Mouse (Mus musculus) lung, embryonic 16.5 days (tissue): ENCODE measurements around the gene Rd3l. TPM values are rescaled to one million over a fixed set of nuclear protein-coding genes. Genes with fewer than 3 reads are reported as not detected.

Experiments
- ATAC-seq: fragments of 200-750 bp; cut with Nextera tagmentation; 2 replicates; pipeline ENCODE4 v1.8.0; 2017; ENCODE audit warnings: low read depth, mild to moderate bottlenecking, moderate library complexity
- H3K27ac ChIP-seq: fragments of 300-500 bp; sonication (generic); 2 replicates; pipeline ENCODE4 v1.5.1; 2014; ENCODE audit warnings: mild to moderate bottlenecking, control low read depth, low read length
- H3K27me3 ChIP-seq: fragments of 300-500 bp; sonication (generic); 2 replicates; pipeline ENCODE4 v1.6.1; 2014; ENCODE audit warnings: low read depth, low read length, mixed read lengths; ENCODE audit not compliant: control insufficient read depth, insufficient read depth
- H3K36me3 ChIP-seq: fragments of 300-500 bp; sonication (generic); 2 replicates; pipeline ENCODE4 v1.6.1; 2014; ENCODE audit warnings: low read length; ENCODE audit not compliant: control insufficient read depth, insufficient read depth
- H3K4me1 ChIP-seq: fragments of 300-500 bp; sonication (generic); replicated peaks from 2 replicates; pipeline ENCODE4 v1.6.1; 2014; ENCODE audit warnings: low read length, mixed read lengths; ENCODE audit not compliant: control insufficient read depth, insufficient read depth
- H3K4me2 ChIP-seq: fragments of 300-500 bp; sonication (generic); 2 replicates; pipeline ENCODE4 v1.6.1; 2014; ENCODE audit warnings: low read depth, low read length, control low read depth
- H3K4me3 ChIP-seq: fragments of 300-500 bp; sonication (generic); 2 replicates; pipeline ENCODE4 v1.5.1; 2014; ENCODE audit warnings: mild to moderate bottlenecking, low read length, control low read depth
- H3K9ac ChIP-seq: fragments of 300-500 bp; sonication (generic); 2 replicates; pipeline ENCODE4 v1.6.1; 2014; ENCODE audit warnings: low read length, control low read depth
- H3K9me3 ChIP-seq: fragments of 300-500 bp; sonication (generic); 2 replicates; pipeline ENCODE4 v1.6.1; 2016; ENCODE audit warnings: low read length; ENCODE audit not compliant: control insufficient read depth
- WGBS: fragments of 180-500 bp; shearing (Covaris S2); extraction: QIAGEN DNeasy Blood & Tissue Kit; methylation state at CpG from one replicate; pipeline ENCODE4 v1.1.7; 2014; 5-methylcytosine and 5-hydroxymethylcytosine counted together
- polyA plus RNA-seq: library from polyadenylated mRNA; unstranded; fragments of >200 nt; fragmentation: Nextera tagmentation; extraction: Ambion mirVana; gene quantifications from 2 replicates; pipeline ENCODE4 v1.2.1, GENCODE M21; 2015

Rd3l gene
- polyA plus RNA-seq, 1 experiment from 2014 or later: not detected

DNA sequence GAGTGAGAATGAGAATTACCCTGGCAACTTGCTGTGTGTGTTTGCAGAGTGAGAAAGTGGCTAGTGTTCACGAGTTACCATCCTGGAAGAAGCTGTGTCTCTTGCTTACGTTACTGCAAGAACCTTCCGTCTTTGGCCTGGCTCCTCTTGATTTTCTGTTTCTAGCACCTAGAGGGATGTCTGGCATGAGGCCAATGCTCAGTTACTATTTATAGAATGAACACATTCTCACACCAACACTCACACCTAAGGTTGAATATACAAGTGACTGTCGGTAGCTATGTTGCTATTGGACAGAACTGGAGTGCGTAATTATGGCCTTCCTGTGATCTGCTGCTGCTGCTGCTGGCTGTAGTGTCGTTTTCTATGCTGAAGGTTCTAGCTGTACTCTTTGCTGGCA lies 4.0 kb downstream of the Rd3l start:
- Histone ChIP-seq H3K9me3 (no peaks in the 10 kb centered on the region), H3K36me3 (no peaks in the 10 kb centered on the region), H3K4me2 (no peak overlapping the region), H3K9ac (no peak overlapping the region), H3K27me3 (no peaks in the 10 kb centered on the region), H3K4me3 (no peak overlapping the region), H3K4me1 (peaks cover 4% of the 10 kb centered on the region), H3K27ac (no peak overlapping the region)
- 11% methylated on average over 6 of the region's 6 CpGs for WGBS
- peak; percentile 28; the same call in 1 of the 2 replicates for ATAC-seq

- H3K27ac ChIP-seq: no peak overlapping the region
- H3K4me1 ChIP-seq: peaks cover 4% of the 10 kb centered on the region
- no peaks in the 10 kb centered on the region for H3K36me3 ChIP-seq
- no peak overlapping the region for H3K4me2 ChIP-seq
- WGBS: 58% methylated on average over 6 of the region's 6 CpGs
- no peaks in the 10 kb centered on the region for H3K27me3 ChIP-seq
- no peak overlapping the region for H3K9ac ChIP-seq
- H3K4me3 ChIP-seq: no peak overlapping the region
- ATAC-seq: no peak
- H3K9me3 ChIP-seq: no peaks in the 10 kb centered on the region
These were observed 6.5 kb downstream of the Rd3l start for GRCm38 (mm10) chr12:111974578-111974977.

DNA sequence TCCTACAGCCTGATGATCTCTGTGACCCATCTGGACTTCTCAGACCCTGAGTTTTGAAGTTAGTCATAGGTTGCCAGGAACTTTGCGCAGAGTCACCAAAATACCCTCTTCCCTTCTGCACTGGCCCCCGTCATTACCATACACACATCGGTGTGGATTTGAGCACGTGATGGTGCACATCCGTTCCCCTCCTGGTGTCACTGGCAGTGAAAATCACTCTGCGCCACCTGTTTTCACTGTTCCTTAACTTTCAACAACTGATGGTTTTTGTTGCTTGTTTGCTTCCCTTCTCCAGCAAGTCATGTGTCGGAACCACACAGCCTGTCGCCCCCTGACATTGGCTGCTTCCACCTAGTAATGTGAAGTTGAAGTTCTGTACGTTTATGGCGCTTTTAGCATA lies 8.6 kb downstream of the Rd3l start:
- no peak for ATAC-seq
- H3K4me1 ChIP-seq: peaks cover 4% of the 10 kb centered on the region
- no peaks in the 10 kb centered on the region for H3K27me3 ChIP-seq
- no peak overlapping the region for H3K4me3 ChIP-seq
- no peak overlapping the region for H3K4me2 ChIP-seq
- H3K9ac ChIP-seq: no peak overlapping the region
- no peaks in the 10 kb centered on the region for H3K36me3 ChIP-seq
- 90% methylated on average over 10 of the region's 10 CpGs for WGBS
- no peak overlapping the region for H3K27ac ChIP-seq
- H3K9me3 ChIP-seq: no peaks in the 10 kb centered on the region

- Histone ChIP-seq H3K4me1 (no peaks in the 10 kb centered on the region), H3K9me3 (no peaks in the 10 kb centered on the region), H3K9ac (no peak within 1 kb of the TSS), H3K27ac (no peak within 1 kb of the TSS), H3K4me3 (no peak within 1 kb of the TSS), H3K4me2 (no peak within 1 kb of the TSS), H3K36me3 (no peaks in the 10 kb centered on the region), H3K27me3 (no peaks in the 10 kb centered on the region)
- 81% methylated on average over 18 of the region's 18 CpGs for WGBS
- no peak for ATAC-seq
These were observed 9.9 kb downstream of the Rd3l start, which contains the start of gene Tdrd9 for GRCm38 (mm10) chr12:111971231-111971686. Gene Tdrd9, plus strand, starts transcription at chr12:111971559.

- no peak overlapping the region for H3K4me3 ChIP-seq
- no peak for ATAC-seq
- no peaks in the 10 kb centered on the region for H3K36me3 ChIP-seq
- no peak overlapping the region for H3K4me2 ChIP-seq
- H3K4me1 ChIP-seq: peaks cover 7% of the 10 kb centered on the region
- H3K27ac ChIP-seq: no peak overlapping the region
- H3K27me3 ChIP-seq: no peaks in the 10 kb centered on the region
- no peaks in the 10 kb centered on the region for H3K9me3 ChIP-seq
- H3K9ac ChIP-seq: no peak overlapping the region
- 65% methylated on average over 4 of the region's 4 CpGs for WGBS
These were observed 11.0 kb downstream of the Rd3l start for GRCm38 (mm10) chr12:111970085-111970484.

- Histone ChIP-seq H3K9ac (peak within 1 kb of the TSS; percentile 91), H3K4me2 (peak within 1 kb of the TSS; percentile 80), H3K4me1 (peaks cover 7% of the 10 kb centered on the region), H3K9me3 (no peaks in the 10 kb centered on the region), H3K27me3 (no peaks in the 10 kb centered on the region), H3K4me3 (peak within 1 kb of the TSS; percentile 81), H3K27ac (peak within 1 kb of the TSS; percentile 33; the same call in 1 of the 2 replicates), H3K36me3 (peaks cover 11% of the 10 kb centered on the region; the same call in 1 of the 2 replicates)
- under 1% methylated on average over 37 of the region's 37 CpGs for WGBS
- peak; percentile 94 for ATAC-seq
These were observed 14.4 kb downstream of the Rd3l start, which contains the start of gene Atp5mpl for GRCm38 (mm10) chr12:111966683-111967173. Gene Atp5mpl, minus strand, starts transcription at chr12:111966977.

- Histone ChIP-seq H3K4me2 (no peak overlapping the region), H3K4me3 (no peak overlapping the region), H3K27ac (no peak overlapping the region), H3K27me3 (no peaks in the 10 kb centered on the region), H3K4me1 (peaks cover 7% of the 10 kb centered on the region), H3K36me3 (peaks cover 33% of the 10 kb centered on the region), H3K9ac (no peak overlapping the region), H3K9me3 (no peaks in the 10 kb centered on the region)
- no peak for ATAC-seq
- 85% methylated on average over 5 of the region's 5 CpGs for WGBS
These were observed 17.8 kb downstream of the Rd3l start for GRCm38 (mm10) chr12:111963339-111963738.

DNA sequence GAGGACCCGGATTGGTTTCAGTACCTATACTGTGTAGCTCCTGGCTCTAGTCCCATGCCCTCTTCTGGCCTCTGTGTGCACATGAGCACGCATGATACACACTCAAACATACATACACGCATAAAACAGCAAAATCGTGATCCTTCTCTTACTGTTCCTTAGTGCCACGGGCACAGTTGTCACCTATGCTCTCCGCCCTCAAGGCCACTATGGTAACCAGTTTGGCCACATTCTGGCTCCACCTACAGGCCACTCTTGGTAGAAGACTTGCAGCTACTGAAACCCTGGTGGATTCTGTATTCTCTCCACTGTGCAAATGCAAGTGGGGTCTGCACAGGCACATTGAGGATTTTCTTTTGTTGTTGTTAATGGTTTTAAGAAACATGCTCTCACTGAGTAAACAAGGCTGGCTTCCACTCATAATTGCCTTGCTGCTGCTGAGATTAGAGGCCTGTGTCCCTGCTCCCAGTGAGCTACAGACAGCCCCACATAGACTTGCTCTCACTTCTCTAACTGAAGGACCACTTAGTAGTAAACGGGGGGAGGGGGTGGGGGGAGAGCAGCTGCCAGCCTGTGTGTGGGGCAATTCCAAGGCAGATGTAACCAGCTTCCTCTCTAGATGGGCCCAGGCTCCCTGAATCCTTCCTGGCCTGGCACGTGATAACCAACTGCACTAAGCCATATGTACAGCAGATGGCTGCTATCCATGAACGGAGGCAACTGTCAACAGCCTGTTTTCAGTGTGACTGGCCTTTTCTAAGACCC lies 22.8 kb downstream of the Rd3l start:
- 36% methylated on average over 9 of the region's 9 CpGs for WGBS
- peak; percentile 79 for ATAC-seq
- Histone ChIP-seq H3K4me2 (no peak overlapping the region), H3K9ac (no peak overlapping the region), H3K27ac (no peak overlapping the region), H3K9me3 (no peaks in the 10 kb centered on the region), H3K27me3 (no peaks in the 10 kb centered on the region), H3K4me1 (no peaks in the 10 kb centered on the region), H3K4me3 (no peak overlapping the region), H3K36me3 (peaks cover 33% of the 10 kb centered on the region)

- H3K4me1 ChIP-seq: peaks cover 3% of the 10 kb centered on the region
- no peaks in the 10 kb centered on the region for H3K27me3 ChIP-seq
- H3K4me2 ChIP-seq: no peak overlapping the region
- WGBS: 78% methylated on average over 5 of the region's 5 CpGs
- H3K36me3 ChIP-seq: peaks cover 20% of the 10 kb centered on the region
- ATAC-seq: no peak
- no peak overlapping the region for H3K4me3 ChIP-seq
- no peak overlapping the region for H3K9ac ChIP-seq
- H3K27ac ChIP-seq: no peak overlapping the region
- no peaks in the 10 kb centered on the region for H3K9me3 ChIP-seq
These were observed 24.9 kb downstream of the Rd3l start for GRCm38 (mm10) chr12:111956173-111956572.
